Mouse (Mus musculus) liver, embryonic 14.5 days (tissue): ENCODE measurements around the gene Gpsm3.

Source experiments
- CTCF ChIP-seq: IDR thresholded peaks from 2 replicates; pipeline ENCODE4 v1.5.1; 2016; ENCODE audit warnings: antibody characterized with exemption, low read depth, control low read depth
- EP300 ChIP-seq: IDR thresholded peaks from 2 replicates; pipeline ENCODE4 v1.6.1; 2016; ENCODE audit warnings: antibody characterized with exemption, low read depth

- TF ChIP-seq CTCF (no peak), EP300 (no peak)
These were observed 42.7 kb downstream of the Gpsm3 start for GRCm38 (mm10) chr17:34632261-34632691.
